Mouse (Mus musculus): ENCODE data around the gene Capn6.

DNA sequence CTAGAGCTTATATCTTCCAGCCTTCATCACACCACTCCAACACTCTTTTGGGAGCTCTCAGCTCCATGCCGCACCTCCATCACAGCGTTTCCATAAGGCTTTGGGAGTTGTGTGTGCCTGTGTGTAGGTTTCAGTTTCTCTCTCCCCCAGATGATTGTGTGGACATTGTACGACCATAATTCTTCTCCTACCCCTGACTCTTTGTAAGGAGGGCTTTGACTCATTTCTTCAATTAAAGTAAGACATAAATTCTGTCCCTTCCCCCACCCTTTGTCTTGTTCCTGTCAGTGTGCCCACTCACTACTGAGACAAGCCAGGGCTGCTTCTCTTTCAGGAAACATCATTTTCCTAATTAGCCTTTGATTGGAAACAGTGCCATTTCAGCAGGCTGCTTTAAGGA, 24.1 kb upstream of the Capn6 start:
- TF ChIP-seq POLR2A (IDR thresholded peaks at IDR 0.05; ENCODE audit: borderline replicate concordance, low read depth, low read length), result no peak
- TF ChIP-seq CTCF (IDR thresholded peaks at IDR 0.05; ENCODE audit: low read depth, low read length), result no peak

All from bone marrow macrophage, adult 2 months (primary cell).